Mouse (Mus musculus): ENCODE measurements at regions not wholly inside any gene's neighbourhood (a gene's known extent, or its start where the extent isn't known, plus 50 kb on each side); places are given as distances from the start of the nearest gene placed in this dataset.

- peak; percentile 50; the same call in 1 of the 2 replicates for ATAC-seq (replicated peaks; ENCODE audit: low FRiP score, low TSS enrichment, poor library complexity, severe bottlenecking)
Observed at GRCm38 (mm10) chr5:121078531-121078930, 68.6 kb upstream of the Rph3a start.

- no peak for ATAC-seq (replicated peaks; ENCODE audit: low FRiP score, low TSS enrichment, poor library complexity, severe bottlenecking)
Observed at GRCm38 (mm10) chr5:121076741-121077140, 66.8 kb upstream of the Rph3a start.

- ATAC-seq (replicated peaks; ENCODE audit: low FRiP score, low TSS enrichment, poor library complexity, severe bottlenecking): no peak
Observed at GRCm38 (mm10) chr5:121068821-121069220, 58.9 kb upstream of the Rph3a start.

- ATAC-seq (replicated peaks; ENCODE audit: low FRiP score, low TSS enrichment, poor library complexity, severe bottlenecking): no peak
Observed at GRCm38 (mm10) chr5:121064721-121065120, 54.8 kb upstream of the Rph3a start.

- no peak for ATAC-seq (replicated peaks; ENCODE audit: low FRiP score, low TSS enrichment, poor library complexity, severe bottlenecking)
Observed at GRCm38 (mm10) chr5:121062930-121063584, 53.2 kb upstream of the Rph3a start.

GRCm38 (mm10) chr5:121061688-121062087, 51.8 kb upstream of the Rph3a start:
- no peak for ATAC-seq (replicated peaks; ENCODE audit: low FRiP score, low TSS enrichment, poor library complexity, severe bottlenecking)
